Mouse (Mus musculus) olfactory bulb, adult 2 months (tissue): ENCODE data around the gene Parp1.
"Not testable (repeated sequence)": the region's sequence is repeated elsewhere in the genome, so short reads cannot be mapped to it uniquely, and the experiment has no call there.

Source experiments
- CTCF ChIP-seq: fragments of 200-500 bp; IDR thresholded peaks from 2 replicates; pipeline ENCODE4 v1.5.1; 2012; ENCODE audit warnings: low read depth, mild to moderate bottlenecking, low read length, moderate library complexity; ENCODE audit not compliant: insufficient read depth
- POLR2A ChIP-seq: fragments of 200-500 bp; IDR thresholded peaks from 2 replicates; pipeline ENCODE4 v1.6.1; 2012; ENCODE audit warnings: mild to moderate bottlenecking, low read depth, low read length, moderate library complexity; ENCODE audit not compliant: insufficient read depth

DNA sequence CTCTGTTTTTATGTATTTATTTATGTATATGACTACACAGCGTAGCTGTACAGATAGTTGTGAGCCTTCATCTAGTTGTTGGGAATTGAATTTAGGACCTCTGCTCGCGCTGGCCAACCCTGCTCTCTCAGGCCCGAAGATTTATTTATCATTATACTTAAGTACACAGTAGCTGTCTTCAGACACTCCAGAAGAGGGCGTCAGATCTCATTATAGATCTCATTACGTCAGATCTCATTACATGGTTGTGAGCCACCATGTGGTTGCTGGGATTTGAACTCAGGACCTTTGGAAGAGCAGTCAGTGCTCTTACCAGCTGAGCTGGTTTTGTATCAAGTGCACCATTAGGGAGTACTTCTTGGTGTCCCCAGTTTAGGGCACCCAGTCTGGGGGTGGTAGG, 3.0 kb downstream of the Parp1 start:
- TF ChIP-seq POLR2A, CTCF: not testable (repeated sequence)
